Comparison of ENCODE assay signal across 12 mouse cellular contexts in the genomic region with DNA sequence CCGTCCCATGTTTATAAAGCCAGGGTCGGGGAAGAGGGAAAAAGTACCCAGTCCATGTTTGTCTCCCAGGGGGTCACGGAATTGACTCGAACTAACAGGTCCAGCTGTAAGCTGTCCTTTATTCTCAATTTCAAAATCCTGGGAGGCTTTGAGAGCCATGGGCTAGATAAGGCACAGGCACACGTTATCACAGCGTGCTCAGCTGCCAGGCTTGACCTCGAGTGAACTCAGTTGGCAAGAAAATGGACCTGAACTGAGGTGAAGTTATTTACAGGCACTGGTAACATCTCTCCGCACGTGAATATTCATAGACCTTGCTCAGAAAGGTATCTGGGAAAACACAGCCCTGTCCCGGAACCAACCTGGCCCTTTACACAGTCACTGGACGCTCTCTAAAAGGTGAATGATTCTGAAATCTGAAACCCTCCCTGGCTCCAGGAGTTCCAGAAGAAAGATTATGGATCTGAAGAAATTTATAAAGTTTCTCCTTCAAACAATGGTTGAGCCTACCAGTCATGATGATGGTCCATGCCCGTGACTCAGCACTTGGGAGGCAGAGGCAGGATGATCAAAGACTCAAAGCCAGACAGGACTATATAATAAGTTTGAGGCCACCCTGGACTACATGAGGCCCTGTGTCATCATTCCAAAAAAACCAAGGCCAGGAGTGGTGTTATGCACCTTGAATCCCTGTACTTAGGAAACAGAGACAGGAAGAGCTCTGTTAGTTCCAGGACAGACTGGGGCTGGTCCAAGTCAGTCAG. TPM values are rescaled to one million over a fixed set of nuclear protein-coding genes. Genes with fewer than 3 reads are reported as not detected.
A peak's percentile ranks its signal among the peaks of the same experiment; 100 is the strongest.
DNase-seq lines count a peak whose midpoint lies in the region; ATAC-seq and TF ChIP-seq lines count a peak whose summit lies in the region.
"Had no signal": no experiment of that assay in that cellular context is flagged by ENCODE, and none has a peak within 500 bp of the region (broad histone marks: within the 10 kb centered on the region; RNA-seq: fewer than 3 reads in every experiment).

No protein-coding gene starts in this region.

- no peaks in the 10 kb centered on the region for H3K36me3 ChIP-seq in liver, embryonic 12.5 days
- no peaks in the 10 kb centered on the region for H3K36me3 ChIP-seq in thymus, adult 2 months (ENCODE audit: control insufficient read depth, insufficient read depth, low read length)
- H3K36me3 ChIP-seq: embryonic facial prominence, embryonic 10.5 days; midbrain, embryonic 15.5 days had no signal

- 50% methylated on average over 12 of the region's 12 CpGs for WGBS in liver, embryonic 12.5 days (ENCODE audit: insufficient replicate concordance)
- 94% methylated on average over 12 of the region's 12 CpGs for WGBS in thymus, adult 2 months

- H3K9me3 ChIP-seq in liver, embryonic 12.5 days (replicated peaks), result no peaks in the 10 kb centered on the region
- H3K9me3 ChIP-seq: embryonic facial prominence, embryonic 10.5 days; midbrain, embryonic 15.5 days had no signal

- no peak overlapping the region for H3K4me2 ChIP-seq in liver, embryonic 12.5 days
- H3K4me2 ChIP-seq: midbrain, embryonic 15.5 days had no signal

- H3K4me1 ChIP-seq in liver, embryonic 12.5 days, result peaks cover 46% of the 10 kb centered on the region
- 0 out of 2 replicates have a peak, but pooled peaks cover 4% of the 10 kb centered on the region for H3K4me1 ChIP-seq in thymus, adult 2 months (replicated peaks; ENCODE audit: control insufficient read depth, insufficient read depth, low read length)

- no peak for TF ChIP-seq CTCF in thymus, adult 2 months (IDR thresholded peaks at IDR 0.05; ENCODE audit: borderline replicate concordance, control insufficient read depth, extremely low read depth, insufficient read depth, low read length, poor library complexity)

- 0 out of 2 replicates have a peak overlapping the region, but pooled peaks have one; percentile 9 for H3K27ac ChIP-seq in liver, embryonic 12.5 days
- no peak overlapping the region for H3K27ac ChIP-seq in thymus, adult 2 months (ENCODE audit: control insufficient read depth, insufficient read depth, low read length)
- H3K27ac ChIP-seq: embryonic facial prominence, embryonic 10.5 days; midbrain, embryonic 15.5 days had no signal

- no peak for TF ChIP-seq POLR2A in thymus, adult 2 months (IDR thresholded peaks at IDR 0.05; ENCODE audit: control insufficient read depth, extremely low read depth, insufficient read depth, low read length, poor library complexity)

- peak overlapping the region; percentile 45; the same call in 1 of the 2 replicates for H3K9ac ChIP-seq in liver, embryonic 12.5 days
- H3K9ac ChIP-seq: midbrain, embryonic 15.5 days had no signal

- peak; percentile 63; the same call in 1 of the 2 replicates for ATAC-seq in liver, embryonic 12.5 days
- ATAC-seq: midbrain, embryonic 15.5 days had no signal

- H3K27me3 ChIP-seq in liver, embryonic 12.5 days (replicated peaks), result peaks cover 46% of the 10 kb centered on the region
- no peaks in the 10 kb centered on the region for H3K27me3 ChIP-seq in thymus, adult 2 months (ENCODE audit: control insufficient read depth, insufficient read depth, low read length)
- H3K27me3 ChIP-seq: midbrain, embryonic 15.5 days had no signal

- peak; percentile 60 for DNase-seq in spleen, adult 12 weeks (ENCODE audit: low spot score)
- no peak for DNase-seq in spleen, adult 18-20 months
- peak; percentile 44 to 76 for DNase-seq in heart, adult 9 months (ENCODE audit: low spot score in 2 of 2)
- DNase-seq in testis, postnatal 14 days (ENCODE audit: low spot score), result peak; percentile 63
- DNase-seq in thymus, adult 2 months, result no peak
- no peak for DNase-seq in frontal cortex, postnatal 14 days (ENCODE audit: low spot score in 2 of 2)
- DNase-seq: cerebellum, postnatal 14 days; kidney, adult 9 months; lung, postnatal 36 days had no signal

- H3K4me3 ChIP-seq in liver, embryonic 12.5 days, result no peak overlapping the region
- H3K4me3 ChIP-seq in thymus, adult 2 months (ENCODE audit: control insufficient read depth, insufficient read depth, low read length), result no peak overlapping the region
- H3K4me3 ChIP-seq: embryonic facial prominence, embryonic 10.5 days; midbrain, embryonic 15.5 days had no signal

RNA-seq across cellular contexts. Expression of a gene that starts 59.4 kb away (rescaled TPM):
- polyA plus RNA-seq in liver, embryonic 12.5 days (2016; fragmentation: Nextera tagmentation; extraction: Ambion mirVana), result 5.1 and 5.9 TPM in 2 replicates
- polyA plus RNA-seq in thymus, adult 2 months (2012; rRNA removed), result 40.0 and 56.0 TPM in 2 replicates

Comparison
In these comparisons a context has a peak if more than half of its experiments do, and no peak if none do; other contexts are left out.
1. DNase-seq: peak in spleen, adult 12 weeks (single experiment), heart, adult 9 months (2 of 2) and testis, postnatal 14 days (single experiment); none in spleen, adult 18-20 months (0 of 2), thymus, adult 2 months (single experiment) and frontal cortex, postnatal 14 days (0 of 2).